Mouse (Mus musculus) layer of hippocampus, adult 11-12 months (tissue): ENCODE measurements at regions not wholly inside any gene's neighbourhood (a gene's known extent, or its start where the extent isn't known, plus 50 kb on each side); places are given as distances from the start of the nearest gene placed in this dataset.

Source experiments
- DNase-seq: peaks from one replicate; pipeline ENCODE4 v3.0.0; 2022; ENCODE audit warnings: low spot score

DNA sequence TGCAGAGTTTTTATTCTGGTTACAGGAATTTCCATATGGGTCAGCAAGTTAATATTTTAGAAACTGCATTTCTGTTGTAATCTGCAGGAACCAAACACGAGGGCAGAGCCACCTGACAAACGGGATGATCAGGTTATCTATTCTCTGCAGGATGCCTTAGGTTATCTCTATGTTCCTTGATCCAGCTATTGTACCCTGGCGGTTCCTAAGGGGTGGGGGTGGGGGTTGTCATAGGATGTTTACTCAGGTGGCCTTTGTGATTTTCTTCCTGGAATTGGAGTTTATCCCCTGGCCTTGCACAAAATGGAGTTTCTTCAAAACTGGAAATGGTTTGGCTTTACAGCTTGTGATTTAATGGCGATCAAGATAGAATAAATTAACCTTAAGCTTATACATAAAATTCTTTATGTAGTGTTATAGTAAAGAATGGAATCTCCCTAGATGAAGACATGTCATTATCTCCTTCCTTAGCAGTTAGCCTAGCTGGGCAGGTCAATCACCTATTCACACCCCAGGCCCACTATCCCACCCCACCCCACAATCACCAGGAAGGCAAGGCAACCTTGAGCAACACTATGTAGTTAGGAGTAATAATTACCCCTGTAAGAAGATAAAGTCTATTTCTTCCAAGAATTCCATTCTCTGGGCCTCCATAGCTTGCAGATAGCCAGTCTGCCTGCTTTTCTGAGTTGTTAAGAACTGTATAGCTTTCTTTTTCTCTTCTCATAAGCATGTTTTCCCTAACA is 192.3 kb upstream of the B430218F22Rik start:
- DNase-seq = no peak

GRCm38 (mm10) chr13:118208146-118208545 is 178.3 kb upstream of the B430218F22Rik start:
- no peak for DNase-seq

DNA sequence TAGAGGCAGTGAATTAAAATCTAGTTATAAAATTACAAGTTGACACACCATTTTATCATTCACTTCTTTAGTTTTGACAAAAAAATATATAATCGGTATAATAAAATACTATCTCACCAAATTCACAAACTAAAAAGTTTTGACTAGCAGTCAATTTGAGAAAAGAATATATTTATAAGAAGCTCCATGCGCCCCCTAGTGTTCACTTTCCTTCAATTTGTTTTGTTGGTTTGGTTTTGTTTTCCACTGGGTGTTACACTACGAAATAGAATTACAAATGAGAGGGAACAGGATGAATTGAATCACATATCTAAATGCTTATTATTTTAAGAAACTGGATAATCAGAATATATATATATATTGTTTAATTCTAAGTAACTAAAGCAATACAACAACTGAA is 159.1 kb upstream of the B430218F22Rik start:
- DNase-seq = peak; percentile 52

DNA sequence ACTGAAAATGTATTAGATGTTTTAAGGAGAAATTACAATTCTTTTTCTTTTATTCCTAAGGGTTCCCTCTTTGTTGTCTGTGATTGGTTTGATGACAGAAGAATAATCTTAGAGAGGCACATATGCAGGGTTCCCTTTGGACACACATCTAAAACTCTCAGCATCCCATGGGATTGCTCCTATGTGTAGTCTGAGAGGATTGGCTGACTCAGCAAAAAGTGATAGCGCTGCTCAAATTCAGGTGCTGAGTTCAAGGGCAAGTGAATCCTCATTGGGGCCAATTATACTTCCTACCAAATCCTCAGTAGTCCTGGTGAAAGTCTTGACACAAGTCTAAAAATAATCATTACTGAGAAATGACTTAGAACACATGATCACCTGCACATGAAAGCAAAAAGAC is 148.5 kb upstream of the B430218F22Rik start:
- DNase-seq = no peak

DNA sequence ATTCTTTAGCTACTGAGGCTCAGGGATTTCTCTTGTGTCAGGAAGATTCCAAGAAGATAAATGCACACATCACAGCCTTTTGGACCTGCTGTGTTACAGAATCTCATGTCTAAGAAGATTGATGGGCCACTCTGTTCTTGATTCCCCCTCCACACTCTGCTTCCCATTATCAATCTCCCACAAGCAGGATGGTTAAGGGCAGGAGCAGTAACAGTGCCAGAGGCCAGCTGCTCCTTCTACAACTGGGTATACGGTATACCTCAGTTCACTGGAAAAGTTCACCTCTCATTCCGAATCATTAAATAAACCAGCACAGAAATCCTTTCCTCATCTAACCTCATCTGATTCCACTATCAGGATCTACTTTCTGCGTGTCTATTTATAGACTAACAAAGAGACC is 141.8 kb upstream of the B430218F22Rik start:
- DNase-seq = no peak

DNA sequence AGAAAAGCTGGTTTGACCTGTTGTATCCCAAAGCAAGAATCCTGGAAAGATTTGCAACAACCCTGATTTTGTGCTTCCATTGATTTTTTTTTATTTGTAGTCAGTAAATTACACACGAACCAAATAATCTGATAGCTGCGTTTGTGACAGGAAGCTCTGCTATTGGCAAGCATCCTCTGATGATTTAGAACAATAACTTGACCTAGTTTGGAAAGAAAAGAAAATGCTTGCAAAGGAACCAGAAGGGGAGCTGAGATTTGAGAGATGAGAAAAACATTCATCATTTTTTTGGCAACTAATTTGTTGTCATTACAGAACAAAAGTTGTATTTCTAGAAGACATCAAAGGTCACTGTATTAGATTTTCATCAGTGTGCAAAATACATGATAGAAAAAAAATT is 140.9 kb upstream of the B430218F22Rik start:
- no peak for DNase-seq

DNA sequence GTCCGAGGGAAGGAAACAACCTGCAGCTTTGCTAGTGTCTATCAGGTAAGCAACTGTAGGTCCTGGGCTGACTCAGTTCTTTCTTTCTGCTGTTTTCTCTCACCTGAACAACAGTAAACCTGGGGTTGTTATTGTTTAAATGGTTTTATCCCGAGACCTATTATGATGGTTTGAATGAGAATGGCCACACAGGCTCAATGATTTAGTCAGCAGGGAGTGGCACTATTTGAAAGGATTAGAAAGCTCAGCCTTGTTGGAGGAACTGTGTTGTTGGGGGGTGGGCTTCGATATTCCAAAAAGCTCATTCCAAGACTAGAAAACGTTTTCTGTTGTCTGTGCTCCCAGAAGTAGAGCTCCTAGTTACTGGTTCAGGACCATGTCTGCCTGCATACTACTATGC is 126.8 kb upstream of the B430218F22Rik start:
- no peak for DNase-seq

- DNase-seq = no peak
These were observed 123.5 kb upstream of the B430218F22Rik start for GRCm38 (mm10) chr13:118262971-118263370.

- no peak for DNase-seq
These were observed 120.5 kb upstream of the B430218F22Rik start for GRCm38 (mm10) chr13:118265763-118266520.

DNA sequence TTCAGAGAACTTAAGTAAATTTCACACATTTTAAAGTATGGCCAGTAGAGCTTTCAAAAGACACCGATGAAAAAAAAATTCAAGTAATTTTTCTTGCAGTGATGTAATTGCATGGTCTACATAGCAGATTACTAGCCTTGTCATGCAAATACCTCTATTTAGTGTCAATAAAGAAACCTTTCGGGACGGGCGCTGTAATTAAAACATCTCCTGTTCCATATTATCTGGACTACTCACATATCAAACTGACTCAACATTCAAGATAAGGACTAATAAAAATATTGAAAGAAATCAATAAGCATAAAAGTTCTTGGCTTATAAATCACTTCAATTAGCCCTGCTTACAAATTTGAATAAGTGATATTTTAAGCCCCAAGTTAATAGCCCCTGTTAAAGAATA is 113.5 kb upstream of the B430218F22Rik start:
- DNase-seq = no peak

GRCm38 (mm10) chr13:118280956-118281355 is 105.5 kb upstream of the B430218F22Rik start:
- DNase-seq = no peak

DNA sequence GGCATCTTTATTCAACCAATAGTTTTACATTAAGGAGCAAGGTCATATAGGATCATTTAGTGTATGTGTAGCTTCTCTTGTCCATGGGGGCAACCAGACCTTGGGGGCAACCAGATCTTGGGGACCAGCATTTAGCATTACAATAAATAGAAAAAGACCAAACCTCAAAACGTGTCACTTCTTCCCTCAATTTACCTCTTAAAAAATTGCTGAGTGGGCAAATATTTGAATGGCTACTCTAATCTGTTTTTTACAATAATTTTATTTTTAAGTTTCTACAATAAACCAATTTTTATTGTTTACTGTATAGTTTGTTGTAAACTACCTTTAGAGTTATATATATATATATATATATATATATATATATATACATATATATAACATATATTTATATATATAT is 92.7 kb upstream of the B430218F22Rik start:
- DNase-seq = no peak

- no peak for DNase-seq
These were observed 76.3 kb upstream of the B430218F22Rik start for GRCm38 (mm10) chr13:118310080-118310479.

GRCm38 (mm10) chr13:118313676-118314075 is 72.8 kb upstream of the B430218F22Rik start:
- DNase-seq = no peak
